Mouse (Mus musculus) kidney, embryonic 14.5 days (tissue): ENCODE results near the gene Lrat. TPM values are rescaled to one million over a fixed set of nuclear protein-coding genes. Genes with fewer than 3 reads are reported as not detected.

ENCODE experiments used
- ATAC-seq: fragments of 200-750 bp; cut with Nextera tagmentation; 2 replicates; pipeline ENCODE4 v1.8.0; 2017; ENCODE audit warnings: moderate number of reproducible peaks, mild to moderate bottlenecking, moderate TSS enrichment, moderate library complexity; ENCODE audit not compliant: low FRiP score, low TSS enrichment
- H3K27ac ChIP-seq: fragments of 300-500 bp; sonication (generic); 2 replicates; pipeline ENCODE4 v1.5.1; 2014; ENCODE audit warnings: low read depth, mild to moderate bottlenecking, low read length, moderate library complexity, mixed read lengths
- H3K27me3 ChIP-seq: fragments of 300-500 bp; sonication (generic); 2 replicates; pipeline ENCODE4 v1.6.1; 2014; ENCODE audit warnings: mild to moderate bottlenecking, low read length; ENCODE audit not compliant: control insufficient read depth, insufficient read depth
- H3K36me3 ChIP-seq: fragments of 300-500 bp; sonication (generic); 2 replicates; pipeline ENCODE4 v1.6.1; 2014; ENCODE audit warnings: low read length, mixed read lengths; ENCODE audit not compliant: control insufficient read depth, insufficient read depth
- H3K4me1 ChIP-seq: fragments of 300-500 bp; sonication (generic); 2 replicates; pipeline ENCODE4 v1.6.1; 2014; ENCODE audit warnings: low read length, mixed read lengths; ENCODE audit not compliant: control insufficient read depth, insufficient read depth
- H3K4me2 ChIP-seq: fragments of 300-500 bp; sonication (generic); replicated peaks from 2 replicates; pipeline ENCODE4 v1.6.1; 2014; ENCODE audit warnings: low read depth, mild to moderate bottlenecking, low read length
- H3K4me3 ChIP-seq: fragments of 300-500 bp; sonication (generic); 2 replicates; pipeline ENCODE4 v1.5.1; 2014; ENCODE audit warnings: mild to moderate bottlenecking, low read length
- H3K9ac ChIP-seq: fragments of 300-500 bp; sonication (generic); 2 replicates; pipeline ENCODE4 v1.6.1; 2014; ENCODE audit warnings: low read depth, mild to moderate bottlenecking, low read length, moderate library complexity
- H3K9me3 ChIP-seq: fragments of 300-500 bp; sonication (generic); 2 replicates; pipeline ENCODE4 v1.6.1; 2016; ENCODE audit warnings: low read length; ENCODE audit not compliant: control insufficient read depth
- WGBS: fragments of 180-500 bp; shearing (Covaris S2); extraction: QIAGEN DNeasy Blood & Tissue Kit; methylation state at CpG from one replicate; pipeline ENCODE4 v1.1.7; 2014; 5-methylcytosine and 5-hydroxymethylcytosine counted together
- polyA plus RNA-seq: library from polyadenylated mRNA; unstranded; fragments of >200 nt; fragmentation: Nextera tagmentation; extraction: Ambion mirVana; gene quantifications from 2 replicates; pipeline ENCODE4 v1.2.1, GENCODE M21; 2014

Gene Lrat
- polyA plus RNA-seq, result not detected in 2 replicates

DNA sequence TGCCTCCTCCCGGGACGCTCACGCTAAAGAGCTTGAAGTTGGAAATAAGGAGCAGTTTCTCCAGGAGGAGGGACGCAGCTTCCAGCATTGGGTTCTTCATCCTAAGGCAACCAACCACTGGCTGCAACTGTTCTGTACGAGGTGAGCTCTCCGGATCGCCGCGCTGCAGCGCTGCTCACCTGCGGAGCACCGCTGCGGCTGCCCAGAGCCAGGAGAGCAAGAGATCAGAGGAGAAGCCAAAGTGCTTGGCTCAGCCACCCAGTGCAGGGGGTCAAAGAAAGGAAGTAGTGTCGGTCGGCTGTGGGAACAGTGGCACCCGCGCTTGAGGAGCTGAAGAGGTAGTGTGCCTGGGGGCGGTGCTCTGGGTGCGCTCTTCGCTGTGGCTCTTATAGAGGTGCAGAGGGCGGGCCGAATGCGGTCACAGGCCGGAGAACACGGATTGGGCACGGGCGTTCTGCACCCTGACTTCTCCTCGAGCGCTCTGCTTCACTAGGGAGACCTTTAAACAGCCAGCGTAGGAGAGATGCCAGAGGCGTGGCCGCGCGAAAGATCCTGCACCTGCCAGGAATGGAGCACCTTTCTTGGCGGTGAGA is at the start of gene Lrat:
TSS of gene Lrat (minus strand) at position 361 of the 593 bp plus-strand sequence.
- H3K27me3 ChIP-seq, result peaks cover 33% of the 10 kb centered on the region
- H3K36me3 ChIP-seq, result no peaks in the 10 kb centered on the region
- no peak within 1 kb of the TSS for H3K27ac ChIP-seq
- H3K4me1 ChIP-seq, result 0 out of 2 replicates have a peak, but pooled peaks cover 6% of the 10 kb centered on the region
- peak; percentile 82; the same call in 1 of the 2 replicates for ATAC-seq
- peaks cover 3% of the 10 kb centered on the region; the same call in 1 of the 2 replicates for H3K9me3 ChIP-seq
- peak within 1 kb of the TSS; percentile 44 for H3K4me3 ChIP-seq
- H3K9ac ChIP-seq, result peak within 1 kb of the TSS; percentile 31; the same call in 1 of the 2 replicates
- WGBS, result 1% methylated on average over 35 of the region's 35 CpGs
- peak within 1 kb of the TSS; percentile 66 for H3K4me2 ChIP-seq

DNA sequence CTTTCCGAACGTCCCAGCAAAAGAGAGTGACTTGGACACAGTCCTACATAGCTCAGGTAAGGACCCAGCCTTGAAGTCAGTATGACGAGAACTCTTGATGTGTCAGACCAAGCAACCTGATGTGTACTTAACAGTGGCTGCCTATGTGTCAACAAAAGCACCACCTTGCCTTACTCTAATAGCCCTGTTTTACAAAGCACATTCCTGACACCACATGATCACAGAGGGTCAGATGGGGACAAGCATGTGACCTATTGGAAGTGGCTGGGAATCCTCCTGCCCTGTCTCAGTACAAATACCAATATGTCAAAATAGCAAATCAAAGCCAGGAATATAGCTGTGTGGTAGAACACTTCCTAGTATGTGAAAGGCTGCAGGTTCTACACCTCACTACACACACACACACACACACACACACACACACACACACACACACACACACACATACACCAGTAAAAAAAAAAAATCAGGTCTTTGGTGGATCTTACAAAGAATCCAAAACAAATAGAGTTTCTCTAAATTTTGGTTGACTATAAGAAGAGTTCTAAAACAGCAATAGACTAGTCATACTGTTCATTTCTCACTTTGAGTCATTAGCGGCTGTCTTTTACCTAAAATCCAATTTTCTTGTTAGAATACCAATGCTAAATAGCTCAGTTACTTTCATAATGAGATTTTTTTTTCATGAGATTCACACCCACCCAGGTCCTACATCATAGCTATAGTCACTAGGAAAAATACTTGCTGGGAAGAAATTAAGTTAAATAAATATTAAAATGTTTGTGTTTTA is 48.6 kb upstream of the Lrat start:
- Histone ChIP-seq H3K9ac (no peak overlapping the region), H3K9me3 (no peaks in the 10 kb centered on the region), H3K4me2 (no peak overlapping the region), H3K4me1 (no peaks in the 10 kb centered on the region), H3K27ac (no peak overlapping the region), H3K36me3 (no peaks in the 10 kb centered on the region), H3K4me3 (no peak overlapping the region), H3K27me3 (no peaks in the 10 kb centered on the region)
- ATAC-seq, result no peak
- WGBS, result 90% methylated on average over 4 of the region's 4 CpGs

DNA sequence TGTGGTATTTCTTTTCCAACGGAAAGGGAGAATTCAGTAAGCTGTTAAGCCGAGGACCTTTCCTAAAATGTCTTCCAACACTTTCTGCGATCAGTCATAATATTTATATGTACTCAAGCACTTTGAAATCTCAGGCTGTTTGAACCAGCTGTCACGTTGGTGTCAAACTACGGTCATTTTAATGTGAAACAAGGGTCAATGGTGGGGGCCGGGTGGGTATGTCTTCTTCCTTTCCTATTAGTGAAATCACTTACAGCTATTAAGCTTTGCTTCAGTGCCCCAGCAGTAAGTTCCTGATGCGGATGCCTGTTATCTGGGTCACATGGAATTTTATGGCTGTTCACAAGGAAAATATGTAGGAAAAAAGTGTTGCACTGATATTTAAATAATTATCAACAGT is 46.9 kb upstream of the Lrat start:
- Histone ChIP-seq H3K4me2 (no peak overlapping the region), H3K27me3 (no peaks in the 10 kb centered on the region), H3K36me3 (no peaks in the 10 kb centered on the region), H3K4me1 (no peaks in the 10 kb centered on the region), H3K9me3 (no peaks in the 10 kb centered on the region), H3K9ac (no peak overlapping the region), H3K27ac (no peak overlapping the region), H3K4me3 (no peak overlapping the region)
- no peak for ATAC-seq
- 56% methylated on average over 7 of the region's 7 CpGs for WGBS

DNA sequence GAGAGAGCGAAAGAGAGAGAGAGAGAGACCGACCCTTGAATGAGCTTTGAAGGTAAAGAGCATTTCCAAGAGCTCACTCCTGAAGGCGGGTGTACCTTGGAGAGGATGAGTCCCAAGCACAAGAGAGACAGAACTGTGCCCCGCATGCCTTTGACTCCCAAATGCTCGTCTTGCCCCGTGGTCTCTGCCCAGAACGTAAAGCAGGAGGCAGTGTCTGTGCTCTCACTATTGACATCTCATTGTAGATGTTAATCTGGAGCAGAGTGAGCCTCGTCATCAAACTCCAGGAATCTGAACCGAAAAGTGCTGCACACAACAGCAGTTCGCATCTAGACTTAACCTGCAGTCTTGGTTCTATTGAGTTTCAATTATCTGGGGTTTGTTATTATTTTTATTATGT is 46.4 kb upstream of the Lrat start:
- Histone ChIP-seq H3K4me3 (no peak overlapping the region), H3K4me1 (no peaks in the 10 kb centered on the region), H3K27me3 (no peaks in the 10 kb centered on the region), H3K9ac (no peak overlapping the region), H3K9me3 (no peaks in the 10 kb centered on the region), H3K36me3 (no peaks in the 10 kb centered on the region), H3K4me2 (no peak overlapping the region), H3K27ac (no peak overlapping the region)
- 77% methylated on average over 10 of the region's 10 CpGs for WGBS
- no peak for ATAC-seq

DNA sequence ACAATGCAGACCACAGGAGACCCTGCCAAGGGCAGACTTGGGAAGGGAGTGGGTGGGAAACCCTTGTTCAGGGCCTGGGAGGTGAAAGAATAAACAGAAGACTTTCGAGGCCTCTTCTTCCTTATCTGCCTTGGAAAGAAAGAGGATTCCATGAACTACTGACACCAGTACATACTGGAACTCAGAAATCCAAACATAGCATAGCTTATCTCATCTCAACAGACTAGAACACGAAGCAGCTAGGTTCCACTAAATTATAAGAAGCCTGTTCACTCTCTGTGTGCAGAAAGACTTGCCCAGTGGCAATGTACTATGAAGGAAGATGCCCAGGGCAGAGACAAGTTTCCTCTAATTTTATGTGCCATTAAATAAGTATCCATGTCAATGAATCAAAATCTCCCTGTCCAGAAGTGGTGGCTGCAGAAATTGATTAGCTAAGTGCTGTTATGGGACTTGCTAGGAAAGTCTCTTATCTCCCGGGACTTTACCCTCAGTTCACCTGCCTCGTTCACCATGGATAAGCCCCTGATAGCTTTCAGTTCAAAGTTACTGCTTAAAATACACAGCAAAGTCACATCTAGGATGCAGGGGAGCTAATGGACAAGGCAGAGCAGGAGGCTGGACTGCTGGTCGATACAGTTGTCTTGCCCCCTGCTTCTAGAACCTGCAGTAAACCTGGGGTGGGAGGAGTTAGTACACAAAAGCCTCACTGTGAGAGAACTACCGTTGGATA is 42.8 kb upstream of the Lrat start:
- no peaks in the 10 kb centered on the region for H3K4me1 ChIP-seq
- no peak for ATAC-seq
- no peak overlapping the region for H3K9ac ChIP-seq
- WGBS, result 54% methylated on average over 6 of the region's 6 CpGs
- no peaks in the 10 kb centered on the region for H3K27me3 ChIP-seq
- H3K36me3 ChIP-seq, result no peaks in the 10 kb centered on the region
- H3K4me3 ChIP-seq, result no peak overlapping the region
- H3K9me3 ChIP-seq, result no peaks in the 10 kb centered on the region
- no peak overlapping the region for H3K27ac ChIP-seq
- H3K4me2 ChIP-seq, result no peak overlapping the region

DNA sequence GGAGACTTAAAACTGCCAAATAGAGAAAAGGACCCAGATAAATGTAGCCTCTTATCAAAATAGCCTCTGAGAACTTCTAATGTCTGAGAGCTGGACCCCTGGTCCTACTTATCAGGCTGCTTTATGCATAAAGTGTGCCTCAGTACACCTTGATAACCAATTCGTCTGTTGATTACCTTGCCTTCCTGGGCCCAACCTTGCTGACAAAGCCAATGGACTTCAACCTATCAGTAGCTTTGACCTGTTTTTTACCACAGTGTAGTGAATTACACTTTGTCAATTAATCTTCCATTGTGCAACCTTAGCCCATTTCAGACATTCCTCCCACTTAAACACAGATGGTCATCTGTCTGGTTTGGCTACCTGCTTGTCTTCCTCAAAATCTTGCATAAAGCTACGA is 24.1 kb upstream of the Lrat start:
- WGBS, result 85% methylated on average over 2 of the region's 2 CpGs
- no peak overlapping the region for H3K4me2 ChIP-seq
- H3K36me3 ChIP-seq, result no peaks in the 10 kb centered on the region
- no peak overlapping the region for H3K9ac ChIP-seq
- no peak overlapping the region for H3K27ac ChIP-seq
- H3K27me3 ChIP-seq, result no peaks in the 10 kb centered on the region
- H3K4me3 ChIP-seq, result no peak overlapping the region
- no peaks in the 10 kb centered on the region for H3K4me1 ChIP-seq
- no peaks in the 10 kb centered on the region for H3K9me3 ChIP-seq
- no peak for ATAC-seq

DNA sequence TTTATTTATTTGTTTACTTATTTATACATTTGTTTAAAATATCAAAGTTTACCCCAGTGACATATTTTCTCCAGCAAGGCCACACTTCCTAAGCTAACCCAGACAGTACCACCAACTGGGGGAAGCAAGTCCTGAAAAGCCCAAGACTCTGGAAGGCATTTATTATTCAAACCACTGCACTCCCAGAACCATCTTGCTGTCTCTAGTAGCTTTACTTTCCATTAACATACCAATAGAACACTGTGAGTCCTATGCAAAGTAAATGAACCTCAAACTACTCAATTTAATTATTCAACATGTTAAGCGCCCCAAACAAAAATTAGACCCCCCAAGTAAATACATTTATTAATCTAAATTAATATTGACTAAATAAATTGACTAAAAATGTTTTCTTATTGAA is 11.9 kb upstream of the Lrat start:
- Histone ChIP-seq H3K9ac (no peak overlapping the region), H3K4me3 (no peak overlapping the region), H3K4me2 (no peak overlapping the region), H3K27ac (no peak overlapping the region), H3K9me3 (no peaks in the 10 kb centered on the region), H3K36me3 (no peaks in the 10 kb centered on the region), H3K27me3 (no peaks in the 10 kb centered on the region), H3K4me1 (no peaks in the 10 kb centered on the region)
- no peak for ATAC-seq
- whole genome bisulfite sequencing, result 53% methylated on average over 1 of the region's 1 CpGs

DNA sequence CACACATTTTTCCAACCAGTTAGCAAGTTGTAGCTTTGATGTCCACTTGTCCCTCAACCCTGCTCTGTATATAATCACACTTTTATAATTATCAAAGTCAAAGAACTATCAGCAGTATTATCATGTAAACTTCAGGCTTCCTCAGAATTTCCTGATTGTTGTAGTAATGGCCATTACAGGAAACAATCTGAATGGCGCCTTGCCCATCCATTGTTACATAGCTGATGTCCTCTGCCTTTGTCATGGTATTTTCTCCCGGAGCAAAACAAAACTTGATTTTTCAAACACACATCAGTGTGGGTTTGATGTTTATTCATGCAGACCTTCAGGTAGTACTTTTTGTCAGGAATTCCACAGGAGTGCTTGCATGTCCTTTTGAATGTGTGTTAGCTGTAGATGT is 4.9 kb upstream of the Lrat start:
- Histone ChIP-seq H3K9me3 (no peaks in the 10 kb centered on the region), H3K4me1 (no peaks in the 10 kb centered on the region), H3K27ac (no peak overlapping the region), H3K4me3 (no peak overlapping the region), H3K9ac (no peak overlapping the region), H3K4me2 (no peak overlapping the region), H3K36me3 (no peaks in the 10 kb centered on the region), H3K27me3 (peaks cover 18% of the 10 kb centered on the region)
- no peak for ATAC-seq
- WGBS, result 87% methylated on average over 2 of the region's 2 CpGs
